Mouse (Mus musculus) hindbrain, embryonic 11.5 days (tissue): ENCODE measurements around the gene Itpk1. TPM values are rescaled to one million over a fixed set of nuclear protein-coding genes. Genes with fewer than 3 reads are reported as not detected.

Experiments used
- ATAC-seq: fragments of 200-750 bp; cut with Nextera tagmentation; 2 replicates; pipeline ENCODE4 v1.8.0; 2017; ENCODE audit warnings: mild to moderate bottlenecking, moderate TSS enrichment, moderate library complexity; ENCODE audit not compliant: low FRiP score
- DNase-seq: peaks from one replicate; pipeline ENCODE4 v3.0.0-alpha.2; 2015; ENCODE audit warnings: low spot score
- H3K27ac ChIP-seq: fragments of 300-500 bp; sonication (generic); 2 replicates; pipeline ENCODE4 v1.5.1; 2014; ENCODE audit warnings: mild to moderate bottlenecking, low read depth, low read length
- H3K27me3 ChIP-seq: fragments of 300-500 bp; sonication (generic); 2 replicates; pipeline ENCODE4 v1.6.1; 2014; ENCODE audit warnings: mild to moderate bottlenecking, low read length, moderate library complexity, mixed read lengths; ENCODE audit not compliant: control insufficient read depth, insufficient read depth
- H3K36me3 ChIP-seq: fragments of 300-500 bp; sonication (generic); 2 replicates; pipeline ENCODE4 v1.6.1; 2014; ENCODE audit warnings: mild to moderate bottlenecking, low read length, moderate library complexity, mixed read lengths; ENCODE audit not compliant: control insufficient read depth, insufficient read depth
- H3K4me1 ChIP-seq: fragments of 300-500 bp; sonication (generic); replicated peaks from 2 replicates; pipeline ENCODE4 v1.6.1; 2014; ENCODE audit warnings: low read length, mixed read lengths; ENCODE audit not compliant: control insufficient read depth, insufficient read depth
- H3K4me2 ChIP-seq: fragments of 300-500 bp; sonication (generic); replicated peaks from 2 replicates; pipeline ENCODE4 v1.6.1; 2014; ENCODE audit warnings: mild to moderate bottlenecking, low read depth, low read length
- H3K4me3 ChIP-seq: fragments of 300-500 bp; sonication (generic); 2 replicates; pipeline ENCODE4 v1.5.1; 2014; ENCODE audit warnings: low read depth, low read length
- H3K9ac ChIP-seq: fragments of 300-500 bp; sonication (generic); 2 replicates; pipeline ENCODE4 v1.6.1; 2014; ENCODE audit warnings: low read depth, low read length
- H3K9me3 ChIP-seq: fragments of 300-500 bp; sonication (generic); 2 replicates; pipeline ENCODE4 v1.6.1; 2016; ENCODE audit warnings: low read length; ENCODE audit not compliant: control insufficient read depth
- WGBS: fragments of 180-500 bp; shearing (Covaris S2); extraction: QIAGEN DNeasy Blood & Tissue Kit; methylation state at CpG from one replicate; pipeline ENCODE4 v1.1.7; 2014; 5-methylcytosine and 5-hydroxymethylcytosine counted together
- polyA plus RNA-seq: library from polyadenylated mRNA; unstranded; fragments of >200 nt; fragmentation: Nextera tagmentation; extraction: Ambion mirVana; gene quantifications from 2 replicates; pipeline ENCODE4 v1.2.1, GENCODE M21; 2014

Itpk1 gene
- polyA plus RNA-seq, 1 experiment from 2014 or later, result 14.1 TPM

DNA sequence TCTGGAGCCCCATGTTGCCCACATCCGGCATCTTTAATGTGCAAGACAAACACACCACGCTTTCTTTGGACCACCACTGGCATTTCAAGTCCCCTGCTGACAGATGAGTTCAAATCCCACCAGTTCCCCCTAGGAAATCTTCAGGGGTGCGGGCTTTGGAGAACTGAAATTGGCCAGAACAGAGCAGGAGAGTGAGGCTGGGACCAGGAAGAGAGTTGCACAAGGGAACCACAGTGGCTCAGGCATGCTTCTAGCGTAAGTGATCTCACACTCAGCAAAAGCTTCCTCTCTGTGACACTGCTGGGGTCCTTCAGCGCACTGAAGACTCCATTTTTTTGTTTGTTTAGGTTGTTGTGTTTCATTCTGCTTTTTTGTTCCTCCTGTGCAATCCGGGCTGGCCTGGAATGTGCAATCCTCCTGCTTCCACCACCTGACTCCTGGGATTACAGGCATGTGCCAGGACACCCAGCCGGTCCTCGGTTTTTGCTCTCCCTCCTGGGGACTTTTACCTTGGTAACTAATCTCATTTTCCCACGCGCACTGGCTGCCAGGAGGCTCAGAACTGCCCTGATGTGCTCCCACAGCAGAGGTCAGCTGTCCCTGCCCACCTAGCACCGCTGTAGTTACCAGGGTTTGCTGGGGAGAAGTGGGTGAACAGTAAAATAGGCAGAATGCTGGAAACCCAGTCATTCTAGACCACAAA, 41.2 kb downstream of the Itpk1 start:
- Histone ChIP-seq H3K9me3 (no peaks in the 10 kb centered on the region), H3K27me3 (no peaks in the 10 kb centered on the region), H3K4me1 (no peaks in the 10 kb centered on the region), H3K4me3 (no peak overlapping the region), H3K27ac (no peak overlapping the region), H3K36me3 (no peaks in the 10 kb centered on the region), H3K9ac (no peak overlapping the region), H3K4me2 (no peak overlapping the region)
- ATAC-seq (no peak), DNase-seq (no peak)
- WGBS, result 77% methylated on average over 11 of the region's 11 CpGs

DNA sequence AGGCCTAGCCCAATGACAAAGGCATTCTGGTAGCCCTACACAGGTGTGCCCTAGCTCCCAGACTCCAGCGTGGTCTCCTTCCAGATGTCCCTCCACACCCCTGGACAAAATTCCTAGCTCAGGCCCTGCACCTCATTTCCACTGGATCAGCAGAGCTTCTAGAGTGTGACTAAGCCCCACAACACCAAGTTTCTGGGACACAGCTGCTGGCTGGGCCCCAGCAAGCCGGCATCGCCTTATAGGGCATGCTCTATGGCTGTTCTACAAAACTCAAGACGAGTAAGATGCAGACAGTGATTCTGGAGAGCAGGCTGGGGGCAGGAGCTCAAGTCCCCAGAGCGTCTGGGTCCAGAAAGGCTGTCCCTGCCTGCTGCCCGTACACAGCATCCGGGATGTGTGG, 43.0 kb downstream of the Itpk1 start:
- DNase-seq, result no peak
- no peaks in the 10 kb centered on the region for H3K9me3 ChIP-seq
- H3K4me1 ChIP-seq, result no peaks in the 10 kb centered on the region
- H3K4me2 ChIP-seq, result no peak overlapping the region
- no peak overlapping the region for H3K4me3 ChIP-seq
- WGBS, result 74% methylated on average over 7 of the region's 7 CpGs
- no peak for ATAC-seq
- no peak overlapping the region for H3K9ac ChIP-seq
- no peak overlapping the region for H3K27ac ChIP-seq
- no peaks in the 10 kb centered on the region for H3K27me3 ChIP-seq
- H3K36me3 ChIP-seq, result no peaks in the 10 kb centered on the region

DNA sequence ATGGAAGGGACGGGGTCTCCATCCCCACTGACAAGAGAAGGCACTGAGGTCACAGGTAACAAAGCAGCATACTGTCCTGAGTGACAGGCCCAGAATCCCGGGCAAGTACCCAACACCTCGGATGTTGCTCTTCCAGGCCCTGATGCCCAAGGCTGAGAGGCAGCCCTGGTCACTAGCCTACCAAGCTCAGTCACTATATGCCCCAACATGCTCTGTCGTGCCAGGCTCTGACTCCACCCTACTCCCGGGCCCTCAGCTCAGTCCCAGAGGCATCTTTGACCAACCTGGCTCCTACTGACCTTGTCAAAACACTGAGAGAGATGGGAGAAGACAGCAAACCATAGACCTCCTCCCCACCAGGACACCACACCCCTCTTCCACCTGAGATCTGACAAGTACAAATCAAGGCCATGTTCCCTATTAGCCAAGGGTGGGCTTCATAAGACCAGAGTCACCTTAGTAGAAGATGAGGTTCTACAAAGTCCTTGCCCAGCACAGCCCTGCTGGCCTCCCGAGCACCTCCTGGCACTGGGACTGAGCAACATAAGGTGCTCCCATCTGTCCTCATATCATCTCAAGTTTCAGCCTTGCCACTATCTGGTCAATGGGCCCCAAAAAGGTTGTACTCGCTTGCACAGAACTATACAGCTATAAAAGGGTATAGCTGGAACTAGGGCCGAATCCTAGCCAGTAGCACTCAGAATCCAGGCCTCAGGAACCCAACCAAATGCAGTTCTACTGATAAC, 43.7 kb downstream of the Itpk1 start:
- Histone ChIP-seq H3K36me3 (no peaks in the 10 kb centered on the region), H3K4me1 (no peaks in the 10 kb centered on the region), H3K27ac (no peak overlapping the region), H3K4me2 (no peak overlapping the region), H3K9ac (no peak overlapping the region), H3K9me3 (no peaks in the 10 kb centered on the region), H3K27me3 (no peaks in the 10 kb centered on the region), H3K4me3 (no peak overlapping the region)
- DNase-seq (no peak), ATAC-seq (no peak)
- WGBS, result 92% methylated on average over 8 of the region's 8 CpGs

DNA sequence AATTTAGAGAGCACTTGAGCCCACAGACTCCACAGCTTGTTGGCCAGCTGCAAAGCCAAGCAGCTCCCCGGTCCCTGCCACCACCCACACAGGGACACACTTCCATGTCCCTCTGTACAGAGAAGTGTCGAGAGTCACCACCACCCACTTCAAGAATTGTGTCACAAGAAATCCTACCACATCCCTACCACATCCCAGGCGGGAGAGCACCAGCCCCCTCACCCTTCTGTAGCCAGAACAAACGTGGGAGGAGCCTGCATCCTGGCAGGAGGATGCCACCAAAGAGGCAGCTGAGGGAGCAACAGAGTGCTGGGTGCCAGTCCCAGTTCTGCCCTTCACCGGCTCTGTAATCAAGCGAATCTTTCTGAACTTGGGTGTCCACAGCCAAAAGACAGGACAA, 51.7 kb downstream of the Itpk1 start:
- H3K4me3 ChIP-seq, result no peak overlapping the region
- H3K9me3 ChIP-seq, result no peaks in the 10 kb centered on the region
- H3K9ac ChIP-seq, result no peak overlapping the region
- 73% methylated on average over 6 of the region's 6 CpGs for WGBS
- H3K27me3 ChIP-seq, result no peaks in the 10 kb centered on the region
- no peak for ATAC-seq
- H3K36me3 ChIP-seq, result no peaks in the 10 kb centered on the region
- H3K4me1 ChIP-seq, result no peaks in the 10 kb centered on the region
- no peak overlapping the region for H3K4me2 ChIP-seq
- no peak for DNase-seq
- H3K27ac ChIP-seq, result no peak overlapping the region

DNA sequence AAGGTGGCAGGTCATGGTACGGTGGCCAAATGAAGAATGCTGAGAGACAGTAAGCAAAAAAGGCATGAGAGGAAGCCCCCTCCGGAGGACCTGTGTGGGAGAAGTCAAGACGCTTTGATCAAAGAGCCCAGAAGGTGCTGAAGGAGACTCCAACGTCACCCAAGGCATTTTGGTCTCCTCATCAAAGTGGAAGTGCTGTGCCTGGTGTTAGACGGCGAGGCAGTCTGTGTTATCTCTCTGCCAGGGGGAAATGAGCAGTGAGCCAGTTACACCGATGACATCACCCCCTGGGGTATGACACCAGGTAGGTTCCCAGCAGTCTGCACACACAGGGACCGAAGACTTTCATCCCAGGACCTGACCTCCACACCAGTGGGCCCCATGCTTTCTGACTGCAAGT, 52.3 kb downstream of the Itpk1 start:
- Histone ChIP-seq H3K4me2 (no peak overlapping the region), H3K36me3 (no peaks in the 10 kb centered on the region), H3K4me1 (no peaks in the 10 kb centered on the region), H3K4me3 (no peak overlapping the region), H3K9me3 (no peaks in the 10 kb centered on the region), H3K27me3 (no peaks in the 10 kb centered on the region), H3K27ac (no peak overlapping the region), H3K9ac (no peak overlapping the region)
- DNase-seq (no peak), ATAC-seq (no peak)
- WGBS, result 69% methylated on average over 8 of the region's 8 CpGs

DNA sequence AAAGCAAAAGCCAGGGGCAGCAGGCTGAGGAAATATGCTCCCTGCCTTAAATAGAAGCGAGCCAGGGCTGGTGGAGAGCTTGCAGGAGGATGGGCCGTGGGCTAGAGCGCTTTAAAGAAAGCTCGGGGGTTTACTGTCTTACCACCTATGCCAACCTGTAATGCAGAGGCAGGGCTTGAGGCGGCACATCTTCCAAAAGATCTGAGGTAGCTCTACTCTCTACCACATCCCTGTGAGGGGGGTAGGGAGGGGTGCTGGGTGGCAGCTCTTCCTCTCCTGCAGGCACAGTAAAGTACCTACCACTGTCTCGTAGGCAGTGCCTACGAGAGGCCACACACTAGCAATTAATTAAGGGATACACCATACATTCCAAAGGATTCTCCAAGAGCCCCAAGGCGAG, 52.9 kb downstream of the Itpk1 start:
- Histone ChIP-seq H3K4me3 (no peak overlapping the region), H3K27me3 (no peaks in the 10 kb centered on the region), H3K4me2 (no peak overlapping the region), H3K36me3 (no peaks in the 10 kb centered on the region), H3K27ac (no peak overlapping the region), H3K9me3 (no peaks in the 10 kb centered on the region), H3K9ac (no peak overlapping the region), H3K4me1 (no peaks in the 10 kb centered on the region)
- WGBS, result 80% methylated on average over 8 of the region's 8 CpGs
- no peak for ATAC-seq
- DNase-seq, result no peak

DNA sequence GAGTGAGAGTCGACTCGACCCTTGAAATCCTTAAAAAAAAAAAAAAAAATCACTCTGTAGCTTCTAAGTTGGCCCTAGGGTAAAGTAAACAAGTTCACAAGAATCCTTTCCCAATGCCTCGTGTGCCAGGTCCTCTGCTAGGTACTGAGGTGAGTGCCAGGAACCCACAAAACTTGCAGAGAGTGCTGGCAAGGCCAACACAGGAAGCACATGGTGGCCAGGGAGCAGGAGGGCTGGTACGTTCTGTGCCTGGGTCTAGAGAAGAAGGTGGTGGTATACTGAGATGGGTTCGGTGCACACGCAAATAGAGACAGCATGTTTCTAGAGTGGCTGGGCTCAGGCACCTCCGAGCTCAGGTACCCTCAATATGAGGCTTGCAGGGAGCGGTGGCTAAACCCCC, 53.3 kb downstream of the Itpk1 start:
- no peak overlapping the region for H3K4me3 ChIP-seq
- H3K27me3 ChIP-seq, result no peaks in the 10 kb centered on the region
- H3K4me2 ChIP-seq, result no peak overlapping the region
- no peak overlapping the region for H3K27ac ChIP-seq
- H3K4me1 ChIP-seq, result no peaks in the 10 kb centered on the region
- no peak overlapping the region for H3K9ac ChIP-seq
- WGBS, result 92% methylated on average over 8 of the region's 8 CpGs
- no peak for DNase-seq
- no peaks in the 10 kb centered on the region for H3K36me3 ChIP-seq
- ATAC-seq, result no peak
- H3K9me3 ChIP-seq, result no peaks in the 10 kb centered on the region

DNA sequence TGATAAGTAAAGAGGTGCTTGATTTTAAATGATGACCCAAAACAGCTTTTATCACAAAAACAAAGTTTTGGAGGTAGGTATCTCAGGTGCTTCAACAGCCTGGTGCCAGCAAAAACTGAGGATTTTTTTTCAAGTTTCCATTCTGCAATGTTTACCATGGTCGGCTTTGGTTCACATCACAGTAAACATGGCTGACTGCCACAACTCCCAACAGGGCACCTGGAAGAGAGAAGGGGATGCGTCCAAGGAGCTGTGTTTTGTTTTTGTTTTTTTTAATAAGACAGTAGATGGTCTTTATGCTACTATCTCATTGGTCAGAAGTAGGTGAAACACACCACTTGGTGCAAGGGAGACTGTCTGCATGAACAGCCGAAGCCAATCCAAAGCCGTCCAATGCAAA, 54.1 kb downstream of the Itpk1 start:
- Histone ChIP-seq H3K27ac (no peak overlapping the region), H3K36me3 (no peaks in the 10 kb centered on the region), H3K4me1 (no peaks in the 10 kb centered on the region), H3K9ac (no peak overlapping the region), H3K4me3 (no peak overlapping the region), H3K9me3 (no peaks in the 10 kb centered on the region), H3K4me2 (no peak overlapping the region), H3K27me3 (no peaks in the 10 kb centered on the region)
- ATAC-seq (no peak), DNase-seq (no peak)
- 88% methylated on average over 4 of the region's 4 CpGs for WGBS
